Mouse (Mus musculus): Measurements from ENCODE around the gene BC005537. TPM values are rescaled to one million over a fixed set of nuclear protein-coding genes. Genes with fewer than 3 reads are reported as not detected.

The BC005537 gene
- polyA plus RNA-seq, 1 experiment, result 21.6 TPM

- H3K27me3 ChIP-seq (ENCODE audit: control insufficient read depth, insufficient read depth, low read length), result no peaks in the 10 kb centered on the region
- TF ChIP-seq CTCF (IDR thresholded peaks at IDR 0.05; ENCODE audit: extremely low read depth, insufficient read length, insufficient replicate concordance, low read depth, low read length), result no peak
- no peak for TF ChIP-seq POLR2A (IDR thresholded peaks at IDR 0.05; ENCODE audit: low read depth, low read length)
- peak within 1 kb of the TSS; percentile 62 for H3K4me3 ChIP-seq (ENCODE audit: low read depth, low read length)
- H3K27ac ChIP-seq (ENCODE audit: insufficient read depth, low read depth, low read length), result no peak within 1 kb of the TSS
- WGBS, result 18% methylated on average over 40 of the region's 40 CpGs
- peaks cover 10% of the 10 kb centered on the region for H3K36me3 ChIP-seq (ENCODE audit: control insufficient read depth, insufficient read depth, low read length)
- H3K4me1 ChIP-seq (ENCODE audit: control insufficient read depth, insufficient read depth, insufficient read length, low read length), result peaks cover 6% of the 10 kb centered on the region; the same call in 1 of the 2 replicates
Observed at GRCm38 (mm10) chr13:24844983-24845955, 43.8 kb downstream of the BC005537 start, which contains the start of gene D130043K22Rik. Gene D130043K22Rik (plus strand): TSS chr13:24845135.

- TF ChIP-seq CTCF (IDR thresholded peaks at IDR 0.05; ENCODE audit: extremely low read depth, insufficient read length, insufficient replicate concordance, low read depth, low read length) (no peak), POLR2A (IDR thresholded peaks at IDR 0.05; ENCODE audit: low read depth, low read length) (no peak)
- Histone ChIP-seq H3K4me3 (ENCODE audit: low read depth, low read length) (no peak overlapping the region), H3K27ac (ENCODE audit: insufficient read depth, low read depth, low read length) (no peak overlapping the region), H3K4me1 (ENCODE audit: control insufficient read depth, insufficient read depth, insufficient read length, low read length) (peaks cover 14% of the 10 kb centered on the region; the same call in 1 of the 2 replicates), H3K36me3 (ENCODE audit: control insufficient read depth, insufficient read depth, low read length) (no peaks in the 10 kb centered on the region), H3K27me3 (ENCODE audit: control insufficient read depth, insufficient read depth, low read length) (no peaks in the 10 kb centered on the region)
- 43% methylated on average over 4 of the region's 4 CpGs for WGBS
Observed at GRCm38 (mm10) chr13:24849318-24849717, 47.9 kb downstream of the BC005537 start.

- Histone ChIP-seq H3K4me3 (ENCODE audit: low read depth, low read length) (no peak overlapping the region), H3K36me3 (ENCODE audit: control insufficient read depth, insufficient read depth, low read length) (no peaks in the 10 kb centered on the region), H3K27ac (ENCODE audit: insufficient read depth, low read depth, low read length) (peak overlapping the region; percentile 77), H3K27me3 (ENCODE audit: control insufficient read depth, insufficient read depth, low read length) (no peaks in the 10 kb centered on the region), H3K4me1 (ENCODE audit: control insufficient read depth, insufficient read depth, insufficient read length, low read length) (peaks cover 13% of the 10 kb centered on the region)
- 27% methylated on average over 2 of the region's 2 CpGs for WGBS
- TF ChIP-seq CTCF (IDR thresholded peaks at IDR 0.05; ENCODE audit: extremely low read depth, insufficient read length, insufficient replicate concordance, low read depth, low read length) (no peak), POLR2A (IDR thresholded peaks at IDR 0.05; ENCODE audit: low read depth, low read length) (no peak)
Observed at GRCm38 (mm10) chr13:24851989-24852388, 50.5 kb downstream of the BC005537 start.

- peak overlapping the region; percentile 77 for H3K27ac ChIP-seq (ENCODE audit: insufficient read depth, low read depth, low read length)
- peaks cover 17% of the 10 kb centered on the region for H3K4me1 ChIP-seq (ENCODE audit: control insufficient read depth, insufficient read depth, insufficient read length, low read length)
- no peak overlapping the region for H3K4me3 ChIP-seq (ENCODE audit: low read depth, low read length)
- H3K27me3 ChIP-seq (ENCODE audit: control insufficient read depth, insufficient read depth, low read length), result no peaks in the 10 kb centered on the region
- H3K36me3 ChIP-seq (ENCODE audit: control insufficient read depth, insufficient read depth, low read length), result no peaks in the 10 kb centered on the region
- WGBS, result 32% methylated on average over 3 of the region's 3 CpGs
- TF ChIP-seq CTCF (IDR thresholded peaks at IDR 0.05; ENCODE audit: extremely low read depth, insufficient read length, insufficient replicate concordance, low read depth, low read length), result no peak
- no peak for TF ChIP-seq POLR2A (IDR thresholded peaks at IDR 0.05; ENCODE audit: low read depth, low read length)
Observed at GRCm38 (mm10) chr13:24852570-24852969, 51.1 kb downstream of the BC005537 start.

GRCm38 (mm10) chr13:24859115-24859514, 57.7 kb downstream of the BC005537 start:
- H3K36me3 ChIP-seq (ENCODE audit: control insufficient read depth, insufficient read depth, low read length), result no peaks in the 10 kb centered on the region
- TF ChIP-seq CTCF (IDR thresholded peaks at IDR 0.05; ENCODE audit: extremely low read depth, insufficient read length, insufficient replicate concordance, low read depth, low read length) (no peak), POLR2A (IDR thresholded peaks at IDR 0.05; ENCODE audit: low read depth, low read length) (no peak)
- H3K4me3 ChIP-seq (ENCODE audit: low read depth, low read length), result no peak overlapping the region
- H3K4me1 ChIP-seq (ENCODE audit: control insufficient read depth, insufficient read depth, insufficient read length, low read length), result peaks cover 27% of the 10 kb centered on the region
- H3K27me3 ChIP-seq (ENCODE audit: control insufficient read depth, insufficient read depth, low read length), result no peaks in the 10 kb centered on the region
- no peak overlapping the region for H3K27ac ChIP-seq (ENCODE audit: insufficient read depth, low read depth, low read length)

- peak overlapping the region; percentile 93 for H3K27ac ChIP-seq (ENCODE audit: insufficient read depth, low read depth, low read length)
- peak overlapping the region; percentile 63 for H3K4me3 ChIP-seq (ENCODE audit: low read depth, low read length)
- H3K36me3 ChIP-seq (ENCODE audit: control insufficient read depth, insufficient read depth, low read length), result no peaks in the 10 kb centered on the region
- H3K27me3 ChIP-seq (ENCODE audit: control insufficient read depth, insufficient read depth, low read length), result no peaks in the 10 kb centered on the region
- peak; percentile 62 for TF ChIP-seq POLR2A (IDR thresholded peaks at IDR 0.05; ENCODE audit: low read depth, low read length)
- no peak for TF ChIP-seq CTCF (IDR thresholded peaks at IDR 0.05; ENCODE audit: extremely low read depth, insufficient read length, insufficient replicate concordance, low read depth, low read length)
- 28% methylated on average over 12 of the region's 12 CpGs for WGBS
- H3K4me1 ChIP-seq (ENCODE audit: control insufficient read depth, insufficient read depth, insufficient read length, low read length), result peaks cover 35% of the 10 kb centered on the region
Observed at GRCm38 (mm10) chr13:24861084-24861483, 59.6 kb downstream of the BC005537 start.

GRCm38 (mm10) chr13:24862021-24862420, 60.6 kb downstream of the BC005537 start:
- no peaks in the 10 kb centered on the region for H3K36me3 ChIP-seq (ENCODE audit: control insufficient read depth, insufficient read depth, low read length)
- H3K4me1 ChIP-seq (ENCODE audit: control insufficient read depth, insufficient read depth, insufficient read length, low read length), result peaks cover 38% of the 10 kb centered on the region
- H3K27ac ChIP-seq (ENCODE audit: insufficient read depth, low read depth, low read length), result peak overlapping the region; percentile 93
- no peak for TF ChIP-seq POLR2A (IDR thresholded peaks at IDR 0.05; ENCODE audit: low read depth, low read length)
- no peak for TF ChIP-seq CTCF (IDR thresholded peaks at IDR 0.05; ENCODE audit: extremely low read depth, insufficient read length, insufficient replicate concordance, low read depth, low read length)
- H3K4me3 ChIP-seq (ENCODE audit: low read depth, low read length), result no peak overlapping the region
- 20% methylated on average over 7 of the region's 7 CpGs for WGBS
- H3K27me3 ChIP-seq (ENCODE audit: control insufficient read depth, insufficient read depth, low read length), result no peaks in the 10 kb centered on the region
